Mouse (Mus musculus) gonadal fat pad, adult 2 months (tissue): Measurements from ENCODE around the gene Babam2. TPM values are rescaled to one million over a fixed set of nuclear protein-coding genes. Genes with fewer than 3 reads are reported as not detected.
A peak's percentile ranks its signal among the peaks of the same experiment; 100 is the strongest.

ENCODE experiments used
- DNase-seq: peaks from one replicate; pipeline ENCODE4 v3.0.0-alpha.2; 2012; ENCODE audit warnings: low read depth
- polyA plus RNA-seq: library from polyadenylated mRNA; depleted of rRNA; stranded (reverse); fragments of >200 nt; gene quantifications from 2 replicates; pipeline ENCODE4 v1.2.3, GENCODE M21; 2012

Babam2 gene
- polyA plus RNA-seq, 1 experiment, result 49.9 TPM

DNA sequence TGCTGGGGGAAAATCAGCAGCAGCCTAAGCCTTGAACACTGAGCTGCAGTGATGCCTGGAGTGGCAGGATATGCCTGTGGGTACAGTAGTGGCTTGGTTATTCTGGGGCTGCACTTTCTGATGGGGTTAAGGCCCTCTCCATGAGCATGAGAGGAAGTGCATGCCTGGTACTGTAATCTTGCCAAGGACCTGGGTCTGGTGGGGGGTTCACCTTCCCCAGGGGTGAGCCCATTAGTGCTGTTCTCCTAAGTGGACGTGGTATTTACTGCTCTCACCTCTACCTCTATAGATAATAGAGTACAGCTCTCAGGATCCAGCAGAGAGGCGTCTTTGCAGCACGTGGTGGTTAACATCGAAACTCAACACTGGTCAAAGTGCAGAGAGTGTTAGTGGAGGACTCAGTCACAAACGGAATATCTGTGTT lies 16.4 kb downstream of the Babam2 start:
- no peak for DNase-seq

GRCm38 (mm10) chr5:31715486-31716150 lies 18.1 kb downstream of the Babam2 start:
- no peak for DNase-seq

DNA sequence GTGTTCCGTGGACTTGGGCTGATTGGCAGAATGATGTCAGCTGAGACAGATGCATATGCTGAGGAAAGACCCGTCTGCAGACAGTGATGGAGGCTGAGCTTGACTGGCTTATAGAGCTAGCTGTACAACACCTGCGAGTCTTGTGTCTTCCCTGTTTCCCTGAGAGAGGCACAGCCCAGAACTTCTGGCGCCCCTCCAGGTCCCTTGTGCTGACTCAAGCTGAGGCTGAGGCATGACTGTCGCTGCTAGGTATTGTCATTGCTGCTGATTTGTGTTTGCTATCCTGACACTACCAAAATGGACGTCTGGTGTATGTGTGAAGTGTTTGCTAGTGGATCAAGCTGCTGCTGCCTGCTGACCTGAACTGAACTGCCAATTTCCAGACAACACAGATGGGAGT lies 27.0 kb downstream of the Babam2 start:
- no peak for DNase-seq

- DNase-seq, result no peak
Measured at GRCm38 (mm10) chr5:31725885-31726284, 28.4 kb downstream of the Babam2 start.

DNA sequence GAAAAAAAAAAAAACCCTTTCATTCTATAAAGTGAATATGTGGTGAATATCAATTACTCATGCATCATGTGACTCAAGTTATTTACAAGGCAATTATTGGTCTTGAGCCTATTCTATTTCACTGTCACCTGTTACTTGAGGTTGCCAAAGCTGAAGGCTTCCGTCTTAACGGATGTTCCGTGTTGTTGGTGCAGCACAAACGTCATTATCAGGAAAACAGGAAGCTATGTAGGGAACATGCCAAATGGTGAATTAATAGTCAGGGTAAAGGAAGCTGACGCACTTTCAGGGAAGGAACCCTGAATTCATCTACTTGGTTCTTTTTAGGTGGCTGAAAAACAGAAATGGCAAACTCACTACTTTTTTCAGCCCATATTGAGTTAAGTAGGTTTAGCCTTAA lies 30.0 kb downstream of the Babam2 start:
- no peak for DNase-seq

DNA sequence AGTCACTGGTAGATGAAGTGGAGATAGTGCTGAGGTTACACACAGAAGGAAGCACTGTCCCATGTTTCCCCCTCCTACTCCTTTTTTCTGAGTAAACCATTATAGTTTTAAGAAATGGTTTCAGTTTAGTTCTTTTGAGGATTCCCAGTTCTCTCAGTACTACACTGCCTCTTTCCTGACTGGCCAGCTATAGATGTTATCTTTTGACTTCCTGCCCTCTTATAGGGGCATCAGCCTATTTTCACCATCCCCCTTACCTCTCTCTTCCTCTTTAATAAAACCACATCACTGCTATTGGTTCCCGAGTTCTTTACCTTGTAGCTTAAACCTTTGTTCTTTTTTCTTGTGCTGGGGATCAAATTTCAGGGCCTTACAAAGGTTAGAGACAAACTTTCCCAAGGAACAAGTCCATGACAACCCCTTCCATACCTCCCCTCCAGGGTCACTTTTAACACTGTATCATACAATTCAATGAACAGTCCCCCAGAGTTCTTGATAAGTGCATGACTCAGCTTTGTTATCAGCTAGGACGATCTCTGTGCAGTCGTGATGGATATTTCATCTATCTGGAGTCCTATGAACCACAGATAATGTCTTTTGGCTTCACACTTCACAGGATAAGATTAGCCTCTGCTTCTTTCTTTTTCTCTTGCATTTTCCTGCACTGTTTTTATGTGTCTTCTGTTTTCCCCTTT lies 35.3 kb downstream of the Babam2 start:
- no peak for DNase-seq

- no peak for DNase-seq
Measured at GRCm38 (mm10) chr5:31741931-31742330, 44.4 kb downstream of the Babam2 start.

- no peak for DNase-seq
Measured at GRCm38 (mm10) chr5:31742521-31743031, 45.1 kb downstream of the Babam2 start.

GRCm38 (mm10) chr5:31749401-31749800 lies 51.9 kb downstream of the Babam2 start:
- DNase-seq, result no peak

GRCm38 (mm10) chr5:31750231-31750925 lies 52.9 kb downstream of the Babam2 start:
- DNase-seq, result no peak

DNA sequence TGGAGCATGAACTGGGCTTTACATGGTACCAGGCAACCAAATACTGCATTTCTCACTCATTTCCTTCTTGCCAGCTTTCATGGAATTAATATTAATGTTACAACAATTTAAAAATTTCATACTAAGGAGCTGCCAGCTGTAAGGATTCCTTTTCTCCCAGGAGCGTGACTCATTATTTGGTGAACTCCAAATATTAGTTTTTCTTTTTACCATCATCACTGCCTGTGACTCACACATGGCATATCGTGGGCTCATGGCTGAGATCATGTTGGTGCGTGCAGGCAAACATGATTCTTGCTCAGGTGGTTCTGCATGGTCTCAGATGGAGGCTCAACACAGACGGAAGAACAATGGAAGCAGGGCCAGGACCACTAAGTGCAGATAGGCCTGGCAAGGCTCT lies 53.5 kb downstream of the Babam2 start:
- DNase-seq, result no peak

GRCm38 (mm10) chr5:31754634-31755033 lies 57.1 kb downstream of the Babam2 start:
- no peak for DNase-seq

- no peak for DNase-seq
Measured at GRCm38 (mm10) chr5:31755255-31755654, 57.8 kb downstream of the Babam2 start.

- no peak for DNase-seq
Measured at GRCm38 (mm10) chr5:31758310-31759091, 61.0 kb downstream of the Babam2 start.

GRCm38 (mm10) chr5:31761836-31762235 lies 64.4 kb downstream of the Babam2 start:
- no peak for DNase-seq

DNA sequence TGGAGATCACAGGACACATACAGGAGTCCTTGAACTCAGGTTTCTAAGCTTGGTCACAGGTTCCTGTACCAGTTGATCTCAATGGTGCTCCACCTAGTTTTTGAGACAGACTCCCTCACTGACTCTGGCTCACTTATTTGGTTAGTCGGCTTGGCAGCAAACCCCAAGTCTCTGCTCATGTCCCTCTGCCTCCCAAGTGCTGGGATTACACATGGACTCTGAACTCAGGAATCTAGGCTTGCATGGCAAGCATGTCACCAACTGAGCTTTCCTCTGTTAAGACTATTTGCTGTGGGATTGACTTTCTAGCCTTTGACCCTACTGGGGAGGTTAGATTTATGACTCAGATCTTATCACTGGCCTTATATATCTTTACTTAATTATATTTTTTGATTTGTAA lies 65.3 kb downstream of the Babam2 start:
- DNase-seq, result no peak

DNA sequence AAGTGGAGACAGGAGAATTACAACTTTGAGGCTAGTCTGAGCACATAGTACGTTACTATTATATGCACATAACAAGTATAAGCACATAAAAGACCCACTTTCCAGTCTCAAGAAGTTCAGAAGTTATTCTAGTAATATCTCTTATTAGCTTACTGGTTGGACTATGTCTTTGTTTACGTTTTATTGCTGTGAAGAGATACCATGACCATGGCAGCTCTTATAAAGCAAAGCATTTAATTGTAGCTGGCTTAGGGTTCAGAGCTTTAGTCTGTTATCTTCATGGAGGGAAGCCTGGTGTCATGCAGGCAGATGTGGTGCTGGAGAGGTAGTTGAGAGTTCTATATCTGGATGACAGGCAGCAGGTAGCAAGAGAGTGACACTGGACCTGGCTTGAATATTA lies 68.3 kb downstream of the Babam2 start:
- no peak for DNase-seq

- no peak for DNase-seq
Measured at GRCm38 (mm10) chr5:31766841-31767542, 69.5 kb downstream of the Babam2 start.

DNA sequence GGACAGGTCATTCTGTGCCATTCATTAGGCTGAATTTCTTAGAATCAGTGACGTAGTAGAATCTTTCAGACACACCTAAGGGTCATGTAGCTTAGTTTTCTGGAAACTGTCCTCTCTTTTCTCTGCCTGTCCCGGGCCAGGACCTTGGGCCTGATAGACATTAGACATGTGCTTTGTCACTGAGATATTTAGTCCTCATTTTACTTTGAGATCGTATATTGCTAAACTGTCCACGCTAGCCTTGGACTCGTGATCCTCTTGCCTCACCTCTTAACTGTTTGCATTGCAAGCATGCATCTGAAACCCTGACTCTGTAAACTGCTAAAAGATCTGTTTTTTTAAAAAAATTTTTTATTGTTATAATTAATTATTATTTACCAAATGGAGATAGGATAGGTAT lies 74.0 kb downstream of the Babam2 start:
- no peak for DNase-seq

DNA sequence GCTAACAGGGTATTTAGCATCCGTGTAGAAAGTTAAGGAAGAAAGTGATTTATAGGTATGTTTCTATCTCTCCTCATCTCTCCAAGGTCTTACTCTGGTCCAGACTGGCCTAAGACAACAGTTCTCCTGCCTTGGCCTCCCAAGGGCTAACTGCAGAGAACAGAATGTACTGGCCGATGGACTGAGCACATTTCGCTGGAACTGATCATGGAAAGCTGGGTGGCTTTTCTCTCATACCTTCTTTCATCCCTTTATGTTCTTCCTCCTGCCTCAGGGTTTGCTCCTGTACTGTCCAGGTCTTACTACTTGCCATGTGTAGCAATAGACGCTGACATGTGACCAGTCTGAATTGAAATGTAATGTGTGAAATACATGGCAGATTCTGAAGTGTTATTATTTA lies 74.4 kb downstream of the Babam2 start:
- DNase-seq, result peak; percentile 88

DNA sequence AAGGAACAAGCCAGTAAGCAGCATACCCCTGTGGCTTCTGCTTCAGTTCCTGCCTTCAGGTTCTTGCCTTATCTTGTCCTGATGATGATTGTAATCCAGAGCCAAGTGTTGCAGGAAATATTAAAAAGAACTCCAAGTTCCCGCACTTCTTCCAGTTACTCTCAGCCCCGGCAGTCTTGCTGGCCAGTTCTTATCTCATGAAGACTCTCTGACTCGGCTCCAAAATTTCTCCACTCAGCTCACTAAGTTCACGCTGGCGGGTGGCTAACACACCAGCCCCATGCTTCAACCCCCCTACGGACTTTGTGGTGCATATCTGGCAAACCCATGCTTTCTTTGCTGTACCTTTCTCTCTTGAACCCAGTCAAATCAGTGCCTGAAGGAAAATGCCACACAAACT lies 77.5 kb downstream of the Babam2 start:
- no peak for DNase-seq
